Mouse (Mus musculus): ENCODE data around the gene Il2rb. TPM values are rescaled to one million over a fixed set of nuclear protein-coding genes. Genes with fewer than 3 reads are reported as not detected.

Il2rb gene
- total RNA-seq, 2 experiments from 2014 or later: 0.39 to 0.54 TPM

- no peak for DNase-seq
- intact Hi-C loops (cut with DNase I): no loop called here
Measured at GRCm38 (mm10) chr15:78521892-78522291, 26.8 kb upstream of the Il2rb start.

DNA sequence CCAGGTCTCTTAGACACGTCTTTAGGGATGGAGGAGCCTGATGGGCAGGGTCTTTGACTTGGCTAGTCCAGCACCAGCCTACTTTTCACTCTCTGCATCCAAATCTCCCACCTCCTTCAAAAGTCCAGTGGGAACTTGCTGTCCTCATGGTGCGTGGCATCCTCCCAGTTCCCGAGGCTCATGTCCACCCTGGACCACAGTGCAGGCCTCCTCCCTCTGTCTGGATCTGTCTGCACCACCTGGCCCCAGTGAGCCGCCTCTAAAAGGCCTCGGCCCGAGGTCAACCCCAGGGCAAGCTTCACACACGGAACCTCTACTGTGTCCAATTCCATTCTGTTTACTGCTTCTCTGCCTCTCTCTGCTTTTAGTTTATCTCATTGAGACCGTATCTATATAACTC lies 26.3 kb upstream of the Il2rb start:
- DNase-seq: no peak
- intact Hi-C loops (cut with DNase I): no loop called here

DNA sequence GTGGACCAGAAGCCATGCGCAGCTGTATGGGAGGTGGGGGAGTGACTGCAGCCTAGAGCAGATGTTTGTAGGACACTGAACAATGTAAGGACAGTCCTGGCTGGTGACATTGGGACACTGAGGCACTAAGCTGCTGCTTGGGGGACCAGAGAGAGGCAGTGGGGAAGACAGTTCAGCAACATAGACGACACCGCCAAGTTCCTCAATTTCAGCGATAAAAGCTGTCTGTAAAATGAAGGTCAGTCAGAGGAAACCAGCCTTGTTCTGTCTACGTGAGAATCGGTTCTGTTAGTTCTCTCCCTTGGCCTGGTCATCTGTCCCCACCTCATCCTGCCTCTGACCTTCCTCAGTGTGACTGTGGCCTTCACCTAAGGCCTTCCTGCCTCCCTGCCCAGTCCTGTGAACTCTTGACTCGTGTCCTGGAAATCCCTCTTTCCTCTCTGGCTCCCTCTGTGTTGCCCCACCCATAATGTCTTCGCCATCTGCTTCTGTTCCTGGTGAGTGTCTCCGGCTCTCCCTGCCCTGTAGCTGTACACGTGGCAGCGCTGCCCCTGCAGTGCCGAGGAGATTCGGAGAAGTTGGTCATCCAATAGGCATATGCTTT lies 25.1 kb upstream of the Il2rb start:
- intact Hi-C loops (cut with DNase I): loop anchor here (1.0 kb wide), 1 partner anchor 9 kb away; no protein-coding TSS in a partner anchor

DNA sequence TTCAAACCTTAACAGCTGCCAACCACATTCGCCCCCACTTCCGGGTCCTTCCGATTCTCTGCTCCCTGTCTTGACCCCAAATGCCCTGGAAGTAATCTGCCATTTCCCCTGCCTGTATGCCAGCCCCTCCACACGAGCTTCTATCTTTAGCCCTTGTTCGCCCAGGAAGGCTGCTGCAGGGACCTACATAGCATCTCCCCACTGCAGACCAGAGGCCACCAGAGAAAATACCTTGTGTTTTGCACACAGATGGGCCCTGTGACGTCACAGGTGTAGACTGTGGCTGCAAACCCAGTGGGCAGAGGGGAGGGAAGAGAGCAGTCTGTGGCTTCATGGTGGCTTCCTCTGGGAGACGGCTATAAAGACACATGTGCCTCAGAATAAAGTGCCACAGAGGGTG lies 23.1 kb upstream of the Il2rb start:
- intact Hi-C loops (cut with DNase I): no loop called here
- DNase-seq: no peak

More for the DNA sequence above, 25.1 kb upstream of the Il2rb start:
- peak; percentile 68 to 70 for DNase-seq

- intact Hi-C loops (cut with DNase I): no loop called here
- DNase-seq: no peak
Measured at GRCm38 (mm10) chr15:78515759-78516158, 20.7 kb upstream of the Il2rb start.

GRCm38 (mm10) chr15:78514393-78515146 lies 19.5 kb upstream of the Il2rb start:
- intact Hi-C loops (cut with DNase I): loop anchor here (1.0 to 5.0 kb wide), 3 partner anchors 18 to 68 kb away; no protein-coding TSS in a partner anchor
- peak; percentile 85 to 86 for DNase-seq

DNA sequence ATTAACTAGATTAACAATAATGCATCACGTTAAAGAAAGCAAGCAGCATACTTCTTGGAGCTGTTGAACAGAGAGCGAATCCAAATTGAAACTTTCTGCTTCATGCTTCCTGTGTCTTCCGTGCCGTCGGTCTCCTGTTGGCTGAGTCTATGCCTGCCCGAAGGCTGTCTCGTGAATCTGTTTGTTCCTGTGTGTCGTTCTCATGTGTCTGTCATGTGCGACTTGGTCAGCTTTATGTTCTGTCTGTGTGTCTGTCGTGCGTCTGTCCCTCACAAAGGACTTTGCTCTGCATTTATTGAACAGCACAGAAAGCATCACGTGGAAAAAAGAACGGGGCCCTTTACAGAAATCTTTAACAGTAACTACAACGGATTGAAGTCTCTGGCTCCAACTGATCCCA lies 17.9 kb upstream of the Il2rb start:
- DNase-seq: no peak
- intact Hi-C loops (cut with DNase I): loop anchor here (5.0 kb wide), 1 partner anchor 66 kb away; no protein-coding TSS in a partner anchor

- intact Hi-C loops (cut with DNase I): loop anchor here (5.0 kb wide), 1 partner anchor 65 kb away; no protein-coding TSS in a partner anchor
- DNase-seq: no peak
Measured at GRCm38 (mm10) chr15:78511951-78512350, 16.9 kb upstream of the Il2rb start.

DNA sequence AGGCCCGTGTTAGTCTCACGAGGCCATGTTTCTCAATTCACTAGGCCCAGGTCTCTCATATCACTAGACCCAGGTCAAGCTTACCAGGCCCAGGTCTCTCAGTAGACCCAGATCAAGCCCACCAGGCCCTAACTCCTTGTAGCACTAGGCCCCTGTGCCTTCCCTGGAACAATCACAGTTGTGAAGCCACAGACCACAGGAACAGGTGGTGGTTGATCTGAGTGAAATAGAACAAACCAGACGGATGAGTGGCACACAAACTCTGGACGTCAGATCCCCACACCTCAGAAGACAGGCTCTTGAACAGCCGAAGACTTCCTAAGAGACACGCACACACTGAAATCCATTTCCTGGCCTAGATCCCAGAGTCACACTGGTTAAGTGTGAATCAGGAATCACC lies 15.7 kb upstream of the Il2rb start:
- intact Hi-C loops (cut with DNase I): loop anchor here (5.0 kb wide), 1 partner anchor 63 kb away; no protein-coding TSS in a partner anchor
- DNase-seq: no peak

DNA sequence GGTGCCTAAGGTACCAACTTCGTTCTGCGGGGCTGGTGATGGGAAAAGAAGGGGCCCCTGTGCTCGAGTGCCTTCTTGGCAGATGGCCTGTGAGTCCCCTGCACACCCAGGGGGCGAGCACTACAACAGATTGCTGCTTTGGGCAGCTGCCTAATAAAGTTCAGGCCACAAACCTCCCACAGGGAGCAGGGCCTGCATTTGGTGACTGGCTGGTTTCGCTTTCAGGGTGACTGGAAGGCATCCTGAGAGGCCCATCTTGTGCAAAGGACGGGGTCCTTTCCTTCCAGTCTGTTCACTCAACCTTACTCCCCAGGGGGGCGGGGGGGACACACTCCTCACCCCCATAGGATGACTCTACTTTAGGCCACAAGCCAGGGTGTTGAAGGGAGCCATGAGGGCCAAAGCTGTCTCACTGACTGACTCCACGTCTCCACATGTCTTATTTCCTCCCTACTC lies 15.1 kb upstream of the Il2rb start:
- no peak for DNase-seq
- intact Hi-C loops (cut with DNase I): loop anchor here (5.0 kb wide), 1 partner anchor 63 kb away; no protein-coding TSS in a partner anchor

- DNase-seq: no peak
- intact Hi-C loops (cut with DNase I): no loop called here
Measured at GRCm38 (mm10) chr15:78509297-78509899, 14.3 kb upstream of the Il2rb start.

GRCm38 (mm10) chr15:78508443-78508842 lies 13.4 kb upstream of the Il2rb start:
- intact Hi-C loops (cut with DNase I): no loop called here
- DNase-seq: no peak

DNA sequence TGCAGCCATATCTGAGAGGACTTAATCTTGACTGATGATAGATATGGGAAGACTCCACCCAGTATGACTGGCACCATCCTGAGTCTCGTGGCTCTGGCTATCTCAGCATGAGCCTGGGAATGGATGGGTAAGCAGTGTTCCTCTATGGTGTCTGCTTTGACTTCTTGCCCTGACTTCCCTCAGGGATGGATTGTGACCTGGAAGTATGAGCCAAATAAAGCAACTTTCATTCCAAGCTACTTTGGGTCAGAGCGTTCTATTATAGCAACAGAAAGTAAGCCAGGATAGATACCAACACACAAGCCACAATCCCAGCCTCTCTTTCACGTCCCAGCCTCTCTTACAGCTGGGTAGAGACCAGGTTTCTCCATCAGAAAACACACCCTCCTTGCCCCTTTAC lies 10.5 kb upstream of the Il2rb start:
- intact Hi-C loops (cut with DNase I): no loop called here
- no peak for DNase-seq

- intact Hi-C loops (cut with DNase I): no loop called here
- no peak for DNase-seq
Measured at GRCm38 (mm10) chr15:78504816-78505215, 9.7 kb upstream of the Il2rb start.

- no peak for DNase-seq
Measured at GRCm38 (mm10) chr15:78504013-78504412, 8.9 kb upstream of the Il2rb start.

GRCm38 (mm10) chr15:78502437-78503132 lies 7.5 kb upstream of the Il2rb start:
- no peak for DNase-seq
- intact Hi-C loops (cut with DNase I): no loop called here

More at GRCm38 (mm10) chr15:78504013-78504412, 8.9 kb upstream of the Il2rb start:
- intact Hi-C loops (cut with DNase I): no loop called here

GRCm38 (mm10) chr15:78493401-78494010 lies 1.6 kb downstream of the Il2rb start:
- DNase-seq: no peak
- intact Hi-C loops (cut with DNase I): no loop called here

GRCm38 (mm10) chr15:78491301-78491700 lies 3.8 kb downstream of the Il2rb start:
- DNase-seq: no peak
- intact Hi-C loops (cut with DNase I): no loop called here

DNA sequence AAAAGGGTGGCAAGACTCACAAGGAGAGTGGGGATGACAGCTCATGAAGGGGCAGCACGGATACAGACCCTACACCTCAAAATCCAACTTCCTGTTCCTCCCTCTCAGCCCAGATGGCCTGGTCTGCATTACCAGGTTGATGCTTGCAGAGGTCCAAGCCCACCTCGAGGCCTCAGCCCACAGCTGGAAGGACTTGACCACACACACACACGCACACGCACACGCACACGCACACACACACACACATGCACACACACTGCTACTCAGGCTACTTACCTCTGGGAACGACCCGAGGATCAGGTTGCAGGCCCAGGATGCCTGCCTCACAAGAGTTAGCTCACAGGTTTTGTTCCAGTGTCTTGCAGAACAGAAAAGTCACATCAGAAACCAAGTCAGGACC lies 5.2 kb downstream of the Il2rb start:
- no peak for DNase-seq
- intact Hi-C loops (cut with DNase I): no loop called here

- intact Hi-C loops (cut with DNase I): no loop called here
Measured at GRCm38 (mm10) chr15:78489248-78489647, 5.8 kb downstream of the Il2rb start.

More at GRCm38 (mm10) chr15:78489248-78489647, 5.8 kb downstream of the Il2rb start:
- no peak for DNase-seq
